Mouse (Mus musculus): Measurements from ENCODE around the gene Ncoa5. TPM values are rescaled to one million over a fixed set of nuclear protein-coding genes. Genes with fewer than 3 reads are reported as not detected.
A peak's percentile ranks its signal among the peaks of the same experiment; 100 is the strongest.

Ncoa5 gene
- polyA plus RNA-seq, 2 experiments: 11.6 to 13.5 TPM

DNA sequence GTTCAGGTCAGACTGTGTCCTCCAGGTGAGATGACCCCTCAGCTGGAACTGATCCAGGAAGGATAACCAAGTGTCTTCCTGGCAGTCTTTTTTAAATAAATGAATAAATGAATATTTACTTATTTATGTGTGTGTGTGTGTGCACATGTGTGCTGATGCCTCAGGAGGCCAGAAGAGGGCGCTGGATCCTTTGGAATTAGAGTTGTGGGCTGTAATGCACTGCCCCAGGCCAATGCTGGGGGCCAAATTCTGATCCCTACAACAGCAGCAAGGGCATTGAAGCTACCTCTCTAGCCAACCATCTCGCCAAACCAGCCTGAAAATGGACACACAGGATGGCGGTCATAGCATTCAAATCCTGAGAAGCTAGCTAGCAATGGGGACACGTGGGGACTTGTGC is 78.9 kb downstream of the Ncoa5 start:
- no peaks in the 10 kb centered on the region for H3K36me3 ChIP-seq (replicated peaks; ENCODE audit: control insufficient read depth, insufficient read depth, low read depth)
- peaks cover 0 to 3% of the 10 kb centered on the region in 2 experiments; a peak in 2 of 4 replicates for H3K4me1 ChIP-seq (replicated peaks; ENCODE audit: control insufficient read depth in 2 of 2, insufficient read depth in 2 of 2, low read length in 1 of 2)
- peaks cover 7% of the 10 kb centered on the region for H3K27me3 ChIP-seq (ENCODE audit: control insufficient read depth, insufficient read depth, low read length)
- H3K9ac ChIP-seq (replicated peaks): no peak overlapping the region
- H3K27ac ChIP-seq: no peak overlapping the region
- H3K4me3 ChIP-seq (ENCODE audit: insufficient read depth in 1 of 2, low read depth in 2 of 2, low read length in 2 of 2): no peak overlapping the region
- ATAC-seq (ENCODE audit: insufficient read depth): no peak
- H3K4me2 ChIP-seq (ENCODE audit: low read depth): no peak overlapping the region
- WGBS (ENCODE audit: insufficient replicate concordance): 47% methylated on average over 4 of the region's 4 CpGs
- H3K9me3 ChIP-seq (ENCODE audit: control insufficient read depth, low read length): no peaks in the 10 kb centered on the region
- DNase-seq (ENCODE audit: low read depth in 3 of 3, low spot score in 3 of 3): no peak
- TF ChIP-seq EP300 (IDR thresholded peaks at IDR 0.05; ENCODE audit: low read depth) (no peak), CTCF (IDR thresholded peaks at IDR 0.05; ENCODE audit: low read depth) (no peak)

- no peak overlapping the region for H3K4me3 ChIP-seq (ENCODE audit: insufficient read depth in 1 of 2, low read depth in 2 of 2, low read length in 2 of 2)
- TF ChIP-seq CTCF (IDR thresholded peaks at IDR 0.05; ENCODE audit: low read depth) (peak; percentile 94), EP300 (IDR thresholded peaks at IDR 0.05; ENCODE audit: low read depth) (no peak)
- under 1% methylated on average over 21 of the region's 21 CpGs for WGBS (ENCODE audit: insufficient replicate concordance)
Measured at GRCm38 (mm10) chr2:164953224-164953623, 81.4 kb downstream of the Ncoa5 start.

DNA sequence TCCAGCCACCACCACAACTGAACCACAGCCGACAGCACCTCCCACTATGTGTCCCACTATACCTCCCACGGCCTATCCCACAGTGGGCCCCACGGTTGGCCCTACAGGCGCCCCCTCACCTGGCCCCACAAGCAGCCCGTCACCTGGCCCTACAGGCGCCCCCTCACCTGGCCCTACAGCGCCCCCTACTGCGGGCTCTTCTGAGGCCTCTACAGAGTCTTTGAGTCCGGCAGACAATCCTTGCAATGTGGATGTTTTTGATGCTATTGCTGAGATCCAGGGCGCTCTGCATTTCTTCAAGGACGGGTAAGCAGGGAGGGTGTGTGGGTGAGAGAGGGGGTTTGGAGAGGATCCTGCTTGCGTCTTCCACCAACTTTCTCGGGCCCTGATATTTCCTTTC is 82.2 kb downstream of the Ncoa5 start:
- H3K4me2 ChIP-seq (ENCODE audit: low read depth): no peak overlapping the region
- DNase-seq (ENCODE audit: low read depth in 3 of 3, low spot score in 3 of 3) (no peak), ATAC-seq (ENCODE audit: insufficient read depth) (no peak)
- WGBS (ENCODE audit: insufficient replicate concordance): 25% methylated on average over 13 of the region's 13 CpGs
- H3K36me3 ChIP-seq (replicated peaks; ENCODE audit: control insufficient read depth, insufficient read depth, low read depth): no peaks in the 10 kb centered on the region
- TF ChIP-seq CTCF (IDR thresholded peaks at IDR 0.05; ENCODE audit: low read depth) (peak; percentile 32; the same call in 1 of the 2 replicates), EP300 (IDR thresholded peaks at IDR 0.05; ENCODE audit: low read depth) (no peak)
- no peak overlapping the region for H3K27ac ChIP-seq
- H3K4me3 ChIP-seq (ENCODE audit: insufficient read depth in 1 of 2, low read depth in 2 of 2, low read length in 2 of 2): no peak overlapping the region
- no peak overlapping the region for H3K9ac ChIP-seq (replicated peaks)
- no peaks in the 10 kb centered on the region for H3K4me1 ChIP-seq (replicated peaks; ENCODE audit: control insufficient read depth in 2 of 2, insufficient read depth in 2 of 2, low read length in 1 of 2)
- peaks cover 38% of the 10 kb centered on the region for H3K27me3 ChIP-seq (ENCODE audit: control insufficient read depth, insufficient read depth, low read length)
- H3K9me3 ChIP-seq (ENCODE audit: control insufficient read depth, low read length): no peaks in the 10 kb centered on the region

More at GRCm38 (mm10) chr2:164953224-164953623, 81.4 kb downstream of the Ncoa5 start:
- peak; percentile 51 for ATAC-seq (ENCODE audit: insufficient read depth)
- Histone ChIP-seq H3K4me2 (ENCODE audit: low read depth) (no peak overlapping the region), H3K4me1 (replicated peaks; ENCODE audit: control insufficient read depth in 2 of 2, insufficient read depth in 2 of 2, low read length in 1 of 2) (no peaks in the 10 kb centered on the region), H3K27me3 (ENCODE audit: control insufficient read depth, insufficient read depth, low read length) (peaks cover 32% of the 10 kb centered on the region), H3K9me3 (ENCODE audit: control insufficient read depth, low read length) (no peaks in the 10 kb centered on the region), H3K27ac (no peak overlapping the region), H3K9ac (replicated peaks) (no peak overlapping the region), H3K36me3 (replicated peaks; ENCODE audit: control insufficient read depth, insufficient read depth, low read depth) (no peaks in the 10 kb centered on the region)
- peak in 2 of 3 experiments; percentile 41 to 44 for DNase-seq (ENCODE audit: low read depth in 3 of 3, low spot score in 3 of 3)

- ATAC-seq (ENCODE audit: insufficient read depth) (no peak), DNase-seq (ENCODE audit: low read depth in 3 of 3, low spot score in 3 of 3) (no peak)
- WGBS (ENCODE audit: insufficient replicate concordance): 67% methylated on average over 4 of the region's 4 CpGs
- Histone ChIP-seq H3K9ac (replicated peaks) (no peak overlapping the region), H3K9me3 (ENCODE audit: control insufficient read depth, low read length) (no peaks in the 10 kb centered on the region), H3K36me3 (replicated peaks; ENCODE audit: control insufficient read depth, insufficient read depth, low read depth) (no peaks in the 10 kb centered on the region), H3K4me3 (ENCODE audit: insufficient read depth in 1 of 2, low read depth in 2 of 2, low read length in 2 of 2) (no peak overlapping the region), H3K27me3 (ENCODE audit: control insufficient read depth, insufficient read depth, low read length) (peaks cover 44% of the 10 kb centered on the region), H3K27ac (no peak overlapping the region), H3K4me2 (ENCODE audit: low read depth) (no peak overlapping the region), H3K4me1 (replicated peaks; ENCODE audit: control insufficient read depth in 2 of 2, insufficient read depth in 2 of 2, low read length in 1 of 2) (no peaks in the 10 kb centered on the region)
- peak; percentile 58 for TF ChIP-seq CTCF (IDR thresholded peaks at IDR 0.05; ENCODE audit: low read depth)
- TF ChIP-seq EP300 (IDR thresholded peaks at IDR 0.05; ENCODE audit: low read depth): no peak
Measured at GRCm38 (mm10) chr2:164951745-164952144, 82.9 kb downstream of the Ncoa5 start.

DNA sequence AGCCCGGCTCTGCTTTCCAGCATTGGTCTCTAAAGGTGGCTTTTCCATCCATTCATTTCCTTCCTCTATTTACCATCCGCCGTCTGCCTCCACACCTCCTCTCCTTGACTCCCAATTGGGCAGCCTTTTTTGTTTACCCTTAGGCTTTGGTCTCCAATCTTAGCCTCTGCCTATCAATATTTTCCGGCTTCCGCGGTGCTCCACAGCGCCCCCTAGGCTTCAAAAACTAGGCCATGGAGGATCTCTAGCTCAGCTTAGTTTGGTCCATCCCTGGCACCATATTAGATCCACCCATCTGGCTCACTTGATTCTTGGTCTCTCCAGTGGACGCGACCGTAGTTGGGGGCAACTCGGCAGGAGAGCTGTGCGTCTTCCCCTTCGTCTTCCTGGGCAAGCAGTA is 84.2 kb downstream of the Ncoa5 start:
- Histone ChIP-seq H3K27me3 (ENCODE audit: control insufficient read depth, insufficient read depth, low read length) (peaks cover 44% of the 10 kb centered on the region), H3K27ac (no peak overlapping the region), H3K4me1 (replicated peaks; ENCODE audit: control insufficient read depth in 2 of 2, insufficient read depth in 2 of 2, low read length in 1 of 2) (no peaks in the 10 kb centered on the region), H3K9me3 (ENCODE audit: control insufficient read depth, low read length) (no peaks in the 10 kb centered on the region), H3K4me2 (ENCODE audit: low read depth) (no peak overlapping the region), H3K4me3 (ENCODE audit: insufficient read depth in 1 of 2, low read depth in 2 of 2, low read length in 2 of 2) (no peak overlapping the region), H3K36me3 (replicated peaks; ENCODE audit: control insufficient read depth, insufficient read depth, low read depth) (no peaks in the 10 kb centered on the region), H3K9ac (replicated peaks) (no peak overlapping the region)
- ATAC-seq (ENCODE audit: insufficient read depth) (no peak), DNase-seq (ENCODE audit: low read depth in 3 of 3, low spot score in 3 of 3) (no peak)
- 17% methylated on average over 13 of the region's 13 CpGs for WGBS (ENCODE audit: insufficient replicate concordance)
- TF ChIP-seq CTCF (IDR thresholded peaks at IDR 0.05; ENCODE audit: low read depth): peak; percentile 73
- no peak for TF ChIP-seq EP300 (IDR thresholded peaks at IDR 0.05; ENCODE audit: low read depth)

Other genes starting within 250 kb of the Ncoa5 start
- gene Snx21, start 249.0 kb downstream of the Ncoa5 start, polyA plus RNA-seq (2012; rRNA removed): 2.3 TPM in 2 replicates
- gene Snx21, start 249.0 kb downstream of the Ncoa5 start, polyA plus RNA-seq (2014; fragmentation: Nextera tagmentation; extraction: Ambion mirVana): 2.9 and 4.4 TPM in 2 replicates
- 20.6 and 22.1 TPM in 2 replicates for gene Acot8, start 230.0 kb downstream of the Ncoa5 start, polyA plus RNA-seq (2012; rRNA removed)
- gene Acot8, start 230.0 kb downstream of the Ncoa5 start, polyA plus RNA-seq (2014; fragmentation: Nextera tagmentation; extraction: Ambion mirVana): 13.5 and 14.7 TPM in 2 replicates
- gene Zswim3, start 229.8 kb downstream of the Ncoa5 start, polyA plus RNA-seq (2012; rRNA removed): 2.2 and 2.4 TPM in 2 replicates
- gene Zswim3, start 229.8 kb downstream of the Ncoa5 start, polyA plus RNA-seq (2014; fragmentation: Nextera tagmentation; extraction: Ambion mirVana): 3.7 and 4.5 TPM in 2 replicates
- 2.0 and 2.6 TPM in 2 replicates for gene Zswim1, start 212.2 kb downstream of the Ncoa5 start, polyA plus RNA-seq (2012; rRNA removed)
- gene Zswim1, start 212.2 kb downstream of the Ncoa5 start, polyA plus RNA-seq (2014; fragmentation: Nextera tagmentation; extraction: Ambion mirVana): 3.6 and 4.6 TPM in 2 replicates
- not detected in 2 replicates for gene Spata25, start 206.3 kb downstream of the Ncoa5 start, polyA plus RNA-seq (2012; rRNA removed)
- gene Spata25, start 206.3 kb downstream of the Ncoa5 start, polyA plus RNA-seq (2014; fragmentation: Nextera tagmentation; extraction: Ambion mirVana): not detected in 2 replicates
- gene Ctsa, start 202.0 kb downstream of the Ncoa5 start, polyA plus RNA-seq (2012; rRNA removed): 69.5 and 82.7 TPM in 2 replicates
- gene Ctsa, start 202.0 kb downstream of the Ncoa5 start, polyA plus RNA-seq (2014; fragmentation: Nextera tagmentation; extraction: Ambion mirVana): 59.4 and 60.8 TPM in 2 replicates
- 0.70 and 1.2 TPM in 2 replicates for gene Neurl2, start 201.4 kb downstream of the Ncoa5 start, polyA plus RNA-seq (2012; rRNA removed)
- gene Neurl2, start 201.4 kb downstream of the Ncoa5 start, polyA plus RNA-seq (2014; fragmentation: Nextera tagmentation; extraction: Ambion mirVana): 1.0 and 1.5 TPM in 2 replicates
- gene Pltp, start 177.2 kb downstream of the Ncoa5 start, polyA plus RNA-seq (2012; rRNA removed): 8.4 and 9.6 TPM in 2 replicates
- gene Pltp, start 177.2 kb downstream of the Ncoa5 start, polyA plus RNA-seq (2014; fragmentation: Nextera tagmentation; extraction: Ambion mirVana): 7.6 and 10.0 TPM in 2 replicates
- 19.6 and 20.2 TPM in 2 replicates for gene Pcif1, start 155.6 kb downstream of the Ncoa5 start, polyA plus RNA-seq (2012; rRNA removed)
- 37.5 and 43.4 TPM in 2 replicates for gene Pcif1, start 155.6 kb downstream of the Ncoa5 start, polyA plus RNA-seq (2014; fragmentation: Nextera tagmentation; extraction: Ambion mirVana)
- 8.8 and 10.1 TPM in 2 replicates for gene Zfp335, start 123.1 kb downstream of the Ncoa5 start, polyA plus RNA-seq (2012; rRNA removed)
- 4.0 and 5.2 TPM in 2 replicates for gene Zfp335, start 123.1 kb downstream of the Ncoa5 start, polyA plus RNA-seq (2014; fragmentation: Nextera tagmentation; extraction: Ambion mirVana)
- gene Mmp9, start 94.1 kb downstream of the Ncoa5 start, polyA plus RNA-seq (2012; rRNA removed): 0.97 and 1.00 TPM in 2 replicates
- gene Mmp9, start 94.1 kb downstream of the Ncoa5 start, polyA plus RNA-seq (2014; fragmentation: Nextera tagmentation; extraction: Ambion mirVana): 0.76 and 1.2 TPM in 2 replicates
- gene Slc12a5, start 74.1 kb downstream of the Ncoa5 start, polyA plus RNA-seq (2012; rRNA removed): 0.42 and 0.60 TPM in 2 replicates
- 0.10 and 0.24 TPM in 2 replicates for gene Slc12a5, start 74.1 kb downstream of the Ncoa5 start, polyA plus RNA-seq (2014; fragmentation: Nextera tagmentation; extraction: Ambion mirVana)
- 1.9 and 2.4 TPM in 2 replicates for gene Cd40, start 20.8 kb upstream of the Ncoa5 start, polyA plus RNA-seq (2012; rRNA removed)
- 3.0 and 4.3 TPM in 2 replicates for gene Cd40, start 20.8 kb upstream of the Ncoa5 start, polyA plus RNA-seq (2014; fragmentation: Nextera tagmentation; extraction: Ambion mirVana)
- gene 1700025C18Rik, start 55.9 kb upstream of the Ncoa5 start, polyA plus RNA-seq (2012; rRNA removed): not detected in 2 replicates
- not detected in 2 replicates for gene 1700025C18Rik, start 55.9 kb upstream of the Ncoa5 start, polyA plus RNA-seq (2014; fragmentation: Nextera tagmentation; extraction: Ambion mirVana)
- gene Cdh22, start 200.0 kb upstream of the Ncoa5 start, polyA plus RNA-seq (2012; rRNA removed): 0.02 TPM in 2 replicates
- not detected in 2 replicates for gene Cdh22, start 200.0 kb upstream of the Ncoa5 start, polyA plus RNA-seq (2014; fragmentation: Nextera tagmentation; extraction: Ambion mirVana)